Mouse (Mus musculus) CH12.LX (cell line): ENCODE data around the gene Mgat2. TPM values are rescaled to one million over a fixed set of nuclear protein-coding genes. Genes with fewer than 3 reads are reported as not detected.

Source experiments
- DNase-seq: peaks from one replicate; pipeline ENCODE4 v3.0.0-alpha.2; 2013; ENCODE audit errors: extremely low read depth
- H3K27ac ChIP-seq: 2 replicates; pipeline ENCODE4 v1.5.1; 2012; ENCODE audit warnings: low read depth, mild to moderate bottlenecking, control low read depth, moderate library complexity; ENCODE audit not compliant: insufficient read depth
- H3K27me3 ChIP-seq: replicated peaks from 2 replicates; pipeline ENCODE3; 2012; ENCODE audit warnings: inconsistent platforms
- H3K36me3 ChIP-seq, 2 experiments: replicated peaks in 1 of 2; 2 replicates each; pipeline versions ENCODE3 to v1.6.1; 2012; ENCODE audit warnings: inconsistent platforms in 1 of 2, low read length in 1 of 2, mild to moderate bottlenecking in 1 of 2, mixed read lengths in 1 of 2, moderate library complexity in 1 of 2; ENCODE audit not compliant: control insufficient read depth in 1 of 2, insufficient read depth in 1 of 2
- H3K4me1 ChIP-seq, 2 experiments: 2 replicates each; pipeline ENCODE4 v1.6.1; 2012; ENCODE audit warnings: inconsistent platforms in 1 of 2, moderate library complexity in 1 of 2; ENCODE audit not compliant: insufficient read depth in 2 of 2, control insufficient read depth in 1 of 2
- H3K4me2 ChIP-seq: 2 replicates; pipeline ENCODE4 v1.6.1; 2012; ENCODE audit warnings: low read depth, mild to moderate bottlenecking, control low read depth; ENCODE audit not compliant: poor library complexity, insufficient read depth, severe bottlenecking
- H3K4me3 ChIP-seq, 3 experiments: fragments of 150-350 bp in 1 of 3; sonication (generic) in 1 of 3; replicated peaks in 1 of 3; 2 replicates each; pipeline versions ENCODE3 to v1.5.1; 2011 to 2012; ENCODE audit warnings: low read depth in 2 of 3, low read length in 2 of 3, mild to moderate bottlenecking in 2 of 3, moderate library complexity in 2 of 3, control low read depth in 1 of 3, improper control_type of control experiment in 1 of 3, inconsistent platforms in 1 of 3, mixed read lengths in 1 of 3; ENCODE audit not compliant: poor library complexity in 1 of 3
- H3K79me2 ChIP-seq: replicated peaks from 2 replicates; pipeline ENCODE4 v1.6.1; 2012; ENCODE audit warnings: mild to moderate bottlenecking, moderate library complexity; ENCODE audit not compliant: control insufficient read depth, poor library complexity, insufficient read depth, severe bottlenecking; ENCODE audit errors: extremely low read depth
- H3K9ac ChIP-seq: 2 replicates; pipeline ENCODE4 v1.6.1; 2012; ENCODE audit warnings: low read depth, mild to moderate bottlenecking, control low read depth, moderate library complexity; ENCODE audit not compliant: insufficient read depth
- H3K9me3 ChIP-seq: replicated peaks from 2 replicates; pipeline ENCODE3; 2012; ENCODE audit warnings: low read length, inconsistent platforms, mixed read lengths
- CHD1 ChIP-seq: IDR thresholded peaks from 2 replicates; pipeline ENCODE4 v1.6.1; 2012; ENCODE audit warnings: low read depth, low read length, improper control_type of control experiment, inconsistent platforms
- CHD2 ChIP-seq: IDR thresholded peaks from 2 replicates; pipeline ENCODE4 v1.6.1; 2011; ENCODE audit warnings: low read length, improper control_type of control experiment
- CTCF ChIP-seq, 2 experiments: IDR thresholded peaks in 1 of 2; conservative IDR thresholded peaks in 1 of 2; 2 replicates each; pipeline ENCODE4 v1.5.1; 2011 to 2012; ENCODE audit warnings: low read depth in 2 of 2, low read length in 2 of 2, improper control_type of control experiment in 1 of 2, inconsistent platforms in 1 of 2, mild to moderate bottlenecking in 1 of 2, moderate library complexity in 1 of 2
- ELF1 ChIP-seq: IDR thresholded peaks from 2 replicates; pipeline ENCODE4 v1.6.1; 2014; ENCODE audit warnings: low read depth, mild to moderate bottlenecking, inconsistent platforms, low read length, improper control_type of control experiment
- GABPA ChIP-seq: IDR thresholded peaks from 2 replicates; pipeline ENCODE4 v1.6.1; 2012; ENCODE audit warnings: low read depth, low read length, improper control_type of control experiment, inconsistent platforms; ENCODE audit not compliant: insufficient replicate concordance
- MAX ChIP-seq: IDR thresholded peaks from 2 replicates; pipeline ENCODE4 v1.6.1; 2011; ENCODE audit warnings: low read length, improper control_type of control experiment
- MEF2A ChIP-seq: IDR thresholded peaks from 2 replicates; pipeline ENCODE4 v1.6.1; 2014; ENCODE audit warnings: low read depth, mild to moderate bottlenecking, inconsistent platforms, low read length, improper control_type of control experiment, borderline replicate concordance
- MXI1 ChIP-seq: IDR thresholded peaks from 2 replicates; pipeline ENCODE4 v1.6.1; 2011; ENCODE audit warnings: mild to moderate bottlenecking, low read depth, low read length, improper control_type of control experiment
- MYC ChIP-seq: IDR thresholded peaks from 2 replicates; pipeline ENCODE4 v1.6.1; 2011; ENCODE audit warnings: low read depth, mild to moderate bottlenecking, improper control_type of control experiment, low read length
- NELFE ChIP-seq: IDR thresholded peaks from 2 replicates; pipeline ENCODE4 v1.6.1; 2011; ENCODE audit warnings: low read depth, low read length, improper control_type of control experiment
- NRF1 ChIP-seq: IDR thresholded peaks from 2 replicates; pipeline ENCODE4 v1.6.1; 2014; ENCODE audit warnings: low read depth, mild to moderate bottlenecking, inconsistent platforms, low read length, improper control_type of control experiment, moderate library complexity
- PAX5 ChIP-seq: IDR thresholded peaks from 2 replicates; pipeline ENCODE4 v1.6.1; 2012; ENCODE audit warnings: low read length, inconsistent platforms, mixed read lengths
- POLR2AphosphoS2 ChIP-seq: IDR thresholded peaks from 2 replicates; pipeline ENCODE4 v1.6.1; 2011; ENCODE audit warnings: low read depth, low read length, improper control_type of control experiment
- RCOR1 ChIP-seq: conservative IDR thresholded peaks from 2 replicates; pipeline ENCODE4 v1.6.1; 2012; ENCODE audit warnings: low read depth, mild to moderate bottlenecking, inconsistent platforms, low read length, improper control_type of control experiment
- SMC3 ChIP-seq: IDR thresholded peaks from 2 replicates; pipeline ENCODE4 v1.6.1; 2011; ENCODE audit warnings: low read depth, low read length, improper control_type of control experiment
- USF1 ChIP-seq: IDR thresholded peaks from 2 replicates; pipeline ENCODE4 v1.6.1; 2014; ENCODE audit warnings: low read depth, mild to moderate bottlenecking, inconsistent platforms, low read length, improper control_type of control experiment
- USF2 ChIP-seq: conservative IDR thresholded peaks from 2 replicates; pipeline ENCODE4 v1.6.1; 2011; ENCODE audit warnings: low read depth, low read length, improper control_type of control experiment
- ZC3H11A ChIP-seq: IDR thresholded peaks from 2 replicates; pipeline ENCODE4 v1.6.1; 2012; ENCODE audit warnings: low read depth, mild to moderate bottlenecking, inconsistent platforms, low read length, improper control_type of control experiment
- ZKSCAN1 ChIP-seq: IDR thresholded peaks from 2 replicates; pipeline ENCODE4 v1.6.1; 2012; ENCODE audit warnings: low read depth, inconsistent platforms, low read length, improper control_type of control experiment, borderline replicate concordance
- ZMIZ1 ChIP-seq: IDR thresholded peaks from 2 replicates; pipeline ENCODE4 v1.6.1; 2012; ENCODE audit warnings: low read depth, mild to moderate bottlenecking, inconsistent platforms, low read length, improper control_type of control experiment
- dilution Hi-C: fragments of 300-500 bp; cut with MboI; formaldehyde crosslinking; loops from 2 replicates; pipeline ENCODE4 v1.14.3; 2020; ENCODE audit warnings: low sequenced_read_pairs; ENCODE audit not compliant: extremely low pct_unique_long_range_greater_than_20kb, extremely low pct_ligation_motif_present
- in situ Hi-C: fragments of 300-500 bp; cut with MboI; formaldehyde crosslinking; loops from 3 replicates; pipeline ENCODE4 v1.14.3; 2019; ENCODE audit warnings: low sequenced_read_pairs, low pct_ligation_motif_present, low pct_unique_long_range_greater_than_20kb, mixed read lengths
- polyA plus RNA-seq: library from polyadenylated mRNA; unstranded; fragments of >175 nt; gene quantifications from 2 replicates; pipeline ENCODE4 v1.2.1, GENCODE M21; 2012; ENCODE audit warnings: low read depth; ENCODE audit not compliant: insufficient read length
- total RNA-seq, 2 experiments: library from RNA; depleted of rRNA; stranded (reverse); fragments of 300-350 nt in 1 of 2; fragments of >200 nt in 1 of 2; gene quantifications; 2 replicates each; pipeline ENCODE4 v1.2.3; 2012 to 2014

The Mgat2 gene
- total and polyA plus RNA-seq, 3 experiments: 54.2 to 106 (median 58.1) TPM

- TF ChIP-seq CTCF (conservative IDR thresholded peaks at IDR 0.05 in 1 of 2, IDR thresholded peaks at IDR 0.05 in 1 of 2; ENCODE audit: low read depth in 2 of 2, low read length in 2 of 2): no peak
- TF ChIP-seq USF1: no peak
- no peak for TF ChIP-seq CHD2
- TF ChIP-seq POLR2AphosphoS2: no peak
- no peak for TF ChIP-seq SMC3
- no peak for TF ChIP-seq ZKSCAN1
- no peak for TF ChIP-seq MAX
- TF ChIP-seq PAX5: no peak
- TF ChIP-seq MEF2A: peak; percentile 53; the same call in 1 of the 2 replicates
- no peak for TF ChIP-seq USF2
- no peak; the same call in 1 of the 2 replicates for TF ChIP-seq MXI1
- TF ChIP-seq NRF1: no peak
- TF ChIP-seq CHD1: no peak
- TF ChIP-seq ZMIZ1: no peak
- TF ChIP-seq MYC: no peak
- no peak for TF ChIP-seq RCOR1
- TF ChIP-seq NELFE: no peak
- TF ChIP-seq ZC3H11A: no peak
- TF ChIP-seq, all 38 proteins: peak for 9
These were observed 32.6 kb downstream of the Mgat2 start (continued) for GRCm38 (mm10) chr12:69216587-69216986.

GRCm38 (mm10) chr12:69220613-69221277, 36.8 kb downstream of the Mgat2 start:
- H3K9me3 ChIP-seq: no peaks in the 10 kb centered on the region
- dilution Hi-C loops (no loop called here), in situ Hi-C loops (loop anchor here (5.0 to 25.0 kb wide), 3 partner anchors 77 to 467 kb away; partner anchors contain the start of genes Klhdc2, Sos2 and Vcpkmt)
- no peaks in the 10 kb centered on the region for H3K27me3 ChIP-seq
- H3K9ac ChIP-seq: no peak overlapping the region
- no peak overlapping the region for H3K4me2 ChIP-seq
- H3K4me3 ChIP-seq: no peak overlapping the region
- peaks cover 4 to 59% of the 10 kb centered on the region in 2 experiments; a peak in 2 of 4 replicates for H3K4me1 ChIP-seq
- H3K27ac ChIP-seq: no peak overlapping the region
- peaks cover 28 to 73% of the 10 kb centered on the region in 2 experiments for H3K36me3 ChIP-seq
- H3K79me2 ChIP-seq: no peaks in the 10 kb centered on the region; the same call in 1 of the 2 replicates
- TF ChIP-seq GABPA: no peak
- no peak for TF ChIP-seq ZC3H11A
- TF ChIP-seq ELF1: no peak
- DNase-seq: no peak
